9 mouse cellular contexts compared by ENCODE assay signal in genomic region chr19:53421583-53422188, GRCm38 (mm10). TPM values are rescaled to one million over a fixed set of nuclear protein-coding genes. Genes with fewer than 3 reads are reported as not detected.
DNase-seq lines count a peak whose midpoint lies in the region; ATAC-seq and TF ChIP-seq lines count a peak whose summit lies in the region.
"Had no signal": no experiment of that assay in that cellular context is flagged by ENCODE, and none has a peak within 500 bp of the region (broad histone marks: within the 10 kb centered on the region; RNA-seq: fewer than 3 reads in every experiment).

No protein-coding gene starts in this region.

- peak; percentile 9 for ATAC-seq in lung, embryonic 16.5 days (ENCODE audit: low read depth)
- no peak for ATAC-seq in embryonic facial prominence, embryonic 15.5 days (ENCODE audit: insufficient number of reproducible peaks, low FRiP score, low TSS enrichment, low read depth)
- ATAC-seq in neural tube, embryonic 14.5 days (ENCODE audit: low read depth): 0 out of 2 replicates have a peak, but pooled peaks have one; percentile 3

- H3K4me2 ChIP-seq in lung, embryonic 16.5 days (ENCODE audit: low read depth, low read length): peak overlapping the region; percentile 76
- peak overlapping the region; percentile 87 for H3K4me2 ChIP-seq in embryonic facial prominence, embryonic 15.5 days (replicated peaks)
- peak overlapping the region; percentile 88 for H3K4me2 ChIP-seq in neural tube, embryonic 14.5 days (ENCODE audit: low read depth, low read length)

- peaks cover 12% of the 10 kb centered on the region; the same call in 1 of the 2 replicates for H3K4me1 ChIP-seq in lung, embryonic 16.5 days (replicated peaks; ENCODE audit: control insufficient read depth, insufficient read depth, low read length)
- H3K4me1 ChIP-seq in lung, adult 2 months (ENCODE audit: control insufficient read depth, insufficient read depth, low read length): peaks cover 7% of the 10 kb centered on the region
- H3K4me1 ChIP-seq in embryonic facial prominence, embryonic 15.5 days: peaks cover 10% of the 10 kb centered on the region; the same call in 1 of the 2 replicates
- H3K4me1 ChIP-seq in limb, embryonic 10.5 days: peaks cover 47% of the 10 kb centered on the region
- H3K4me1 ChIP-seq in neural tube, embryonic 14.5 days (ENCODE audit: control insufficient read depth, insufficient read depth, low read length): peaks cover 3% of the 10 kb centered on the region; the same call in 1 of the 2 replicates

- H3K27me3 ChIP-seq in lung, embryonic 16.5 days (ENCODE audit: control insufficient read depth, insufficient read depth, low read depth, low read length): no peaks in the 10 kb centered on the region
- H3K27me3 ChIP-seq in embryonic facial prominence, embryonic 15.5 days: 0 out of 2 replicates have a peak, but pooled peaks cover 3% of the 10 kb centered on the region
- H3K27me3 ChIP-seq in limb, embryonic 10.5 days (ENCODE audit: low read depth, poor library complexity, severe bottlenecking): no peaks in the 10 kb centered on the region
- H3K27me3 ChIP-seq in neural tube, embryonic 14.5 days (ENCODE audit: control insufficient read depth, insufficient read depth, low read length): no peaks in the 10 kb centered on the region

- H3K9me3 ChIP-seq in lung, embryonic 16.5 days (ENCODE audit: control insufficient read depth, low read length): no peaks in the 10 kb centered on the region
- no peaks in the 10 kb centered on the region for H3K9me3 ChIP-seq in embryonic facial prominence, embryonic 15.5 days (replicated peaks)
- no peaks in the 10 kb centered on the region for H3K9me3 ChIP-seq in limb, embryonic 10.5 days (replicated peaks)
- no peaks in the 10 kb centered on the region for H3K9me3 ChIP-seq in neural tube, embryonic 14.5 days (ENCODE audit: control insufficient read depth, low read length)

- peak overlapping the region; percentile 48 for H3K4me3 ChIP-seq in lung, embryonic 16.5 days (ENCODE audit: low read length)
- no peak overlapping the region for H3K4me3 ChIP-seq in lung, adult 2 months (replicated peaks; ENCODE audit: extremely low read depth, low read depth, low read length)
- H3K4me3 ChIP-seq in embryonic facial prominence, embryonic 15.5 days (replicated peaks): peak overlapping the region; percentile 45
- H3K4me3 ChIP-seq in limb, embryonic 10.5 days: peak overlapping the region; percentile 57
- peak overlapping the region; percentile 37 for H3K4me3 ChIP-seq in neural tube, embryonic 14.5 days (ENCODE audit: low read depth, low read length)

- no peak overlapping the region for H3K9ac ChIP-seq in lung, embryonic 16.5 days (ENCODE audit: low read length)
- no peak overlapping the region for H3K9ac ChIP-seq in embryonic facial prominence, embryonic 15.5 days
- H3K9ac ChIP-seq in neural tube, embryonic 14.5 days (replicated peaks; ENCODE audit: low read depth, low read length): no peak overlapping the region

- no peaks in the 10 kb centered on the region for H3K36me3 ChIP-seq in lung, embryonic 16.5 days (ENCODE audit: control insufficient read depth, insufficient read depth, low read length)
- H3K36me3 ChIP-seq in embryonic facial prominence, embryonic 15.5 days: no peaks in the 10 kb centered on the region
- no peaks in the 10 kb centered on the region for H3K36me3 ChIP-seq in limb, embryonic 10.5 days
- no peaks in the 10 kb centered on the region for H3K36me3 ChIP-seq in neural tube, embryonic 14.5 days (ENCODE audit: control insufficient read depth, insufficient read depth, low read length)

- no peak for DNase-seq in lung, adult 2 months
- no peak for DNase-seq in limb, embryonic 10.5 days (ENCODE audit: low spot score)
- DNase-seq in adrenal gland, adult 18-20 months (ENCODE audit: low spot score in 2 of 2): no peak
- DNase-seq in thymus, postnatal 4 days: no peak
- DNase-seq in frontal cortex, adult 2 months (ENCODE audit: extremely low spot score in 1 of 2, low spot score in 1 of 2): no peak

- H3K27ac ChIP-seq in lung, embryonic 16.5 days (ENCODE audit: low read length): peak overlapping the region; percentile 28; the same call in 1 of the 2 replicates
- peak overlapping the region; percentile 44; the same call in 1 of the 2 replicates for H3K27ac ChIP-seq in embryonic facial prominence, embryonic 15.5 days (replicated peaks)
- H3K27ac ChIP-seq in limb, embryonic 10.5 days: peak overlapping the region; percentile 91
- H3K27ac ChIP-seq in neural tube, embryonic 14.5 days (ENCODE audit: low read depth, low read length): no peak overlapping the region

- no peak for TF ChIP-seq POLR2A in lung, adult 2 months (IDR thresholded peaks at IDR 0.05; ENCODE audit: borderline replicate concordance, extremely low read depth, low read depth, low read length)

- 1% methylated on average over 6 of the region's 6 CpGs for whole genome bisulfite sequencing in lung, embryonic 16.5 days
- WGBS in lung, adult 2 months: 1% methylated on average over 6 of the region's 6 CpGs
- WGBS in embryonic facial prominence, embryonic 15.5 days: 2% methylated on average over 6 of the region's 6 CpGs
- 1% methylated on average over 6 of the region's 6 CpGs for WGBS in limb, embryonic 10.5 days
- WGBS in neural tube, embryonic 14.5 days: 0% methylated on average over 6 of the region's 6 CpGs

- no peak for TF ChIP-seq CTCF in lung, adult 2 months (IDR thresholded peaks at IDR 0.05; ENCODE audit: insufficient read depth, low read length)

RNA-seq across cellular contexts. Expression of gene Smndc1, which starts 31.3 kb away (rescaled TPM):
- polyA plus RNA-seq in lung, embryonic 16.5 days (2015; fragmentation: Nextera tagmentation; extraction: Ambion mirVana): 35.5 and 42.3 TPM in 2 replicates
- polyA plus RNA-seq in lung, adult 2 months (2012; rRNA removed): 3.9 and 6.2 TPM in 2 replicates
- 34.7 and 41.6 TPM in 2 replicates for polyA plus RNA-seq in embryonic facial prominence, embryonic 15.5 days (2015; fragmentation: Nextera tagmentation; extraction: Ambion mirVana)
- polyA plus RNA-seq in limb, embryonic 10.5 days (2016; fragmentation: Nextera tagmentation; extraction: Ambion mirVana): 41.2 and 43.8 TPM in 2 replicates
- 34.6 and 40.2 TPM in 2 replicates for polyA plus RNA-seq in neural tube, embryonic 14.5 days (2014; fragmentation: Nextera tagmentation; extraction: Ambion mirVana)
- total RNA-seq in adrenal gland, adult 18-20 months (2021): 10 to 100 TPM; 41.5 to 44.2 TPM
- polyA plus RNA-seq in frontal cortex, adult 2 months (2012; rRNA removed): 26.3 and 29.4 TPM in 2 replicates

RNA-seq across cellular contexts. Expression of gene Gm10197, which starts 50.1 kb away (rescaled TPM):
- 3.8 TPM in 1 of 2 replicates, not detected in the other for polyA plus RNA-seq in lung, embryonic 16.5 days (2015; fragmentation: Nextera tagmentation; extraction: Ambion mirVana)
- not detected in 2 replicates for polyA plus RNA-seq in lung, adult 2 months (2012; rRNA removed)
- not detected in 2 replicates for polyA plus RNA-seq in embryonic facial prominence, embryonic 15.5 days (2015; fragmentation: Nextera tagmentation; extraction: Ambion mirVana)
- polyA plus RNA-seq in limb, embryonic 10.5 days (2016; fragmentation: Nextera tagmentation; extraction: Ambion mirVana): 6.6 TPM in 1 of 2 replicates, not detected in the other
- 8.7 TPM in 1 of 2 replicates, not detected in the other for polyA plus RNA-seq in neural tube, embryonic 14.5 days (2014; fragmentation: Nextera tagmentation; extraction: Ambion mirVana)
- total RNA-seq in adrenal gland, adult 18-20 months (2021): not detected
- not detected in 2 replicates for polyA plus RNA-seq in frontal cortex, adult 2 months (2012; rRNA removed)
- polyA plus RNA-seq: brain, embryonic 14.5 days had no signal
